Mouse (Mus musculus) MEL (cell line): ENCODE data around the gene Sctr. TPM values are rescaled to one million over a fixed set of nuclear protein-coding genes. Genes with fewer than 3 reads are reported as not detected.
A peak's percentile ranks its signal among the peaks of the same experiment; 100 is the strongest.

Experiments
- DNase-seq: peaks from one replicate; pipeline ENCODE4 v3.0.0; 2011; ENCODE audit warnings: low read depth, low spot score
- H3K27ac ChIP-seq: 2 replicates; pipeline ENCODE4 v1.5.1; 2012; ENCODE audit warnings: low read depth, mild to moderate bottlenecking, control low read depth, low read length, moderate library complexity; ENCODE audit not compliant: control insufficient read depth
- H3K27me3 ChIP-seq, 2 experiments: fragments of 150-350 bp in 1 of 2; sonication (generic) in 1 of 2; 2 replicates each; pipeline ENCODE4 v1.6.1; 2012; ENCODE audit warnings: low read length in 2 of 2, mild to moderate bottlenecking in 2 of 2, improper control_type of control experiment in 1 of 2, moderate library complexity in 1 of 2; ENCODE audit not compliant: insufficient read depth in 2 of 2, control insufficient read depth in 1 of 2
- H3K36me3 ChIP-seq, 2 experiments: 2 replicates each; pipeline ENCODE4 v1.6.1; 2012 to 2014; ENCODE audit warnings: low read length in 2 of 2, improper control_type of control experiment in 1 of 2, inconsistent platforms in 1 of 2, mild to moderate bottlenecking in 1 of 2; ENCODE audit not compliant: insufficient read depth in 2 of 2, control insufficient read depth in 1 of 2
- H3K4me1 ChIP-seq, 2 experiments: fragments of 150-350 bp in 1 of 2; sonication (generic) in 1 of 2; 2 replicates each; pipeline ENCODE4 v1.6.1; 2012; ENCODE audit warnings: low read length in 2 of 2, improper control_type of control experiment in 1 of 2, mild to moderate bottlenecking in 1 of 2; ENCODE audit not compliant: insufficient read depth in 2 of 2, control insufficient read depth in 1 of 2
- H3K4me3 ChIP-seq, 2 experiments: fragments of 150-350 bp in 1 of 2; sonication (generic) in 1 of 2; 2 replicates each; pipeline ENCODE4 v1.5.1; 2012; ENCODE audit warnings: low read depth in 2 of 2, low read length in 2 of 2, mild to moderate bottlenecking in 2 of 2, moderate library complexity in 2 of 2, control low read depth in 1 of 2, improper control_type of control experiment in 1 of 2; ENCODE audit not compliant: control insufficient read depth in 1 of 2, insufficient read depth in 1 of 2
- H3K79me2 ChIP-seq: 2 replicates; pipeline ENCODE4 v1.6.1; 2012; ENCODE audit warnings: mild to moderate bottlenecking, low read length, moderate library complexity; ENCODE audit not compliant: control insufficient read depth, poor library complexity, insufficient read depth
- H3K9ac ChIP-seq: 2 replicates; pipeline ENCODE4 v1.6.1; 2012; ENCODE audit warnings: low read depth, mild to moderate bottlenecking, control low read depth, low read length, moderate library complexity; ENCODE audit not compliant: control insufficient read depth, poor library complexity, severe bottlenecking
- H3K9me3 ChIP-seq: fragments of 150-350 bp; sonication (generic); replicated peaks from 2 replicates; pipeline ENCODE4 v1.6.1; 2012; ENCODE audit warnings: mild to moderate bottlenecking, low read length, improper control_type of control experiment, moderate library complexity; ENCODE audit not compliant: insufficient read depth
- BHLHE40 ChIP-seq: IDR thresholded peaks from 2 replicates; pipeline ENCODE4 v1.6.1; 2012; ENCODE audit warnings: low read depth, mild to moderate bottlenecking, inconsistent platforms, low read length, improper control_type of control experiment, borderline replicate concordance
- CTCF ChIP-seq, 3 experiments: IDR thresholded peaks in 2 of 3; conservative IDR thresholded peaks in 1 of 3; 2 replicates each; pipeline ENCODE4 v1.5.1; 2011 to 2012; ENCODE audit warnings: low read length in 3 of 3, low read depth in 2 of 3, mild to moderate bottlenecking in 2 of 3, improper control_type of control experiment in 1 of 3, inconsistent platforms in 1 of 3, mixed read lengths in 1 of 3, moderate library complexity in 1 of 3; ENCODE audit not compliant: control insufficient read depth in 1 of 3, insufficient read depth in 1 of 3, poor library complexity in 1 of 3, severe bottlenecking in 1 of 3
- EP300 ChIP-seq, 2 experiments: IDR thresholded peaks; 2 replicates each; pipeline ENCODE4 v1.6.1; 2011; ENCODE audit warnings: improper control_type of control experiment in 2 of 2, low read length in 2 of 2, low read depth in 1 of 2, mild to moderate bottlenecking in 1 of 2
- GABPA ChIP-seq: IDR thresholded peaks from 2 replicates; pipeline ENCODE4 v1.6.1; 2012; ENCODE audit warnings: low read depth, mild to moderate bottlenecking, inconsistent platforms, low read length, improper control_type of control experiment, moderate library complexity
- MEF2A ChIP-seq: IDR thresholded peaks from 2 replicates; pipeline ENCODE4 v1.6.1; 2014; ENCODE audit warnings: low read depth, mild to moderate bottlenecking, inconsistent platforms, low read length, improper control_type of control experiment; ENCODE audit not compliant: poor library complexity, insufficient replicate concordance, severe bottlenecking; ENCODE audit errors: extremely low read depth
- MYB ChIP-seq: IDR thresholded peaks from 2 replicates; pipeline ENCODE4 v1.6.1; 2011; ENCODE audit warnings: mild to moderate bottlenecking, low read depth, low read length, improper control_type of control experiment
- MYC ChIP-seq: IDR thresholded peaks from 2 replicates; pipeline ENCODE4 v1.6.1; 2011; ENCODE audit warnings: low read depth, mild to moderate bottlenecking, low read length, improper control_type of control experiment, moderate library complexity
- NELFE ChIP-seq: IDR thresholded peaks from 2 replicates; pipeline ENCODE4 v1.6.1; 2011; ENCODE audit warnings: low read depth, low read length, improper control_type of control experiment
- POLR2A ChIP-seq, 2 experiments: IDR thresholded peaks; 2 replicates each; pipeline ENCODE4 v1.6.1; 2011 to 2012; ENCODE audit warnings: low read length in 2 of 2, mild to moderate bottlenecking in 2 of 2, control low read depth in 1 of 2, improper control_type of control experiment in 1 of 2, low read depth in 1 of 2, moderate library complexity in 1 of 2; ENCODE audit not compliant: control insufficient read depth in 1 of 2, insufficient read depth in 1 of 2, poor library complexity in 1 of 2
- RAD21 ChIP-seq: IDR thresholded peaks from 2 replicates; pipeline ENCODE4 v1.6.1; 2011; ENCODE audit warnings: mild to moderate bottlenecking, low read depth, low read length, improper control_type of control experiment
- RCOR1 ChIP-seq: IDR thresholded peaks from 2 replicates; pipeline ENCODE4 v1.6.1; 2012; ENCODE audit warnings: low read depth, mild to moderate bottlenecking, inconsistent platforms, low read length, improper control_type of control experiment
- SMC3 ChIP-seq: IDR thresholded peaks from 2 replicates; pipeline ENCODE4 v1.6.1; 2011; ENCODE audit warnings: low read depth, low read length, improper control_type of control experiment
- TCF12 ChIP-seq: IDR thresholded peaks from 2 replicates; pipeline ENCODE4 v1.6.1; 2014; ENCODE audit warnings: low read depth, mild to moderate bottlenecking, inconsistent platforms, low read length, improper control_type of control experiment, moderate library complexity
- USF2 ChIP-seq, 2 experiments: IDR thresholded peaks; 2 replicates each; pipeline ENCODE4 v1.6.1; 2011 to 2012; ENCODE audit warnings: improper control_type of control experiment in 2 of 2, low read length in 2 of 2, borderline replicate concordance in 1 of 2, inconsistent platforms in 1 of 2, low read depth in 1 of 2, mild to moderate bottlenecking in 1 of 2; ENCODE audit not compliant: insufficient read depth in 1 of 2
- ZC3H11A ChIP-seq: IDR thresholded peaks from 2 replicates; pipeline ENCODE4 v1.6.1; 2012; ENCODE audit warnings: low read depth, mild to moderate bottlenecking, inconsistent platforms, low read length, improper control_type of control experiment
- polyA plus RNA-seq, 2 experiments: library from polyadenylated mRNA; stranded (reverse) in 1 of 2; unstranded in 1 of 2; fragments of >175 nt in 1 of 2; fragments of >200 nt in 1 of 2; gene quantifications; 2 replicates each; pipeline versions ENCODE4 v1.2.1 to v1.2.4; 2012; ENCODE audit warnings: low replicate concordance in 2 of 2, low read depth in 1 of 2; ENCODE audit not compliant: insufficient read length in 2 of 2, insufficient read depth in 1 of 2, missing spikeins in 1 of 2
- total RNA-seq: library from RNA; depleted of rRNA; stranded (reverse); fragments of 300-350 nt; gene quantifications from 2 replicates; pipeline ENCODE4 v1.2.3, GENCODE M21; 2012

Sctr gene
- total and polyA plus RNA-seq, 3 experiments, result not detected

DNA sequence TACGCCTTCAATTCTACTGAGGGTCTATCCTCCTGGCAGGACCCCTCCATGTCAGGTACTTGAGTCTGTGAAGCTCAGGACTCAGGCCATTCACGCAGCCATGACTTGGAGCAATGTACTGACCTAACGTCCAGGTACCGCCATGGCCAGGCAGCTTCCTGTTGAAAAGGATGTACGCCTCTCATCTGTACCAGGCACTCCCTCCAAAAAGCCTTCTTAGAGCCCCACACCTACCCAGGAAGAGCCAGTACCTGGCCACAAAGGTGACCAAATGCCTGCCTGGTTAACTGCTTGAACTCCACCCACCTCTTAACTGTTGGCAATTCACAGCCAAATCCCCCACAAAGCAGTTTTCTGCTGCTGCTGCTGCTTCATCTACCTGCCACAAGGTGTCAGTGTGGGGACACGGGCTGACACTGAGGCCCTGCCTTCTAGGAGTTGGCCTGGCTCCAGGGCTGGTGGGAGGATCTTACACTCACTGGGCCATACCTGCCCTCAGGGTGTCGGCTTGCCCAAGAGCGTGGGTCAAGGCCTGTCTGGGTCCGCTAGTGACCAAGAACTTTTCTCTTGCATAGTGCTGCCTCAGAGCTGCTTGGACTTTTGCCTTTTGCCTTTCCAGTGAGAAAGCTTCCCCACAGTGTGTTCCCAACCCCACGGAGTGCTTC lies 26.2 kb downstream of the Sctr start:
- peak; percentile 61 for TF ChIP-seq ZC3H11A
- TF ChIP-seq EP300 (IDR thresholded peaks at IDR 0.05; ENCODE audit: low read depth in 1 of 2, low read length in 2 of 2), result no peak
- TF ChIP-seq SMC3, result peak; percentile 85
- no peak for TF ChIP-seq MYB
- peak; percentile 90 to 93 (median 93) for TF ChIP-seq CTCF (IDR thresholded peaks at IDR 0.05 in 2 of 3, conservative IDR thresholded peaks at IDR 0.05 in 1 of 3; ENCODE audit: control insufficient read depth in 1 of 3, insufficient read depth in 1 of 3, low read depth in 2 of 3, low read length in 3 of 3, poor library complexity in 1 of 3, severe bottlenecking in 1 of 3)
- peak; percentile 88 for TF ChIP-seq RAD21
- TF ChIP-seq, all 39 proteins: peak for 4
- H3K79me2 ChIP-seq, result no peaks in the 10 kb centered on the region
- no peak overlapping the region for H3K9ac ChIP-seq
- H3K4me3 ChIP-seq, result no peak overlapping the region
- H3K36me3 ChIP-seq, result no peaks in the 10 kb centered on the region
- H3K4me1 ChIP-seq, result no peaks in the 10 kb centered on the region
- H3K9me3 ChIP-seq, result no peaks in the 10 kb centered on the region
- H3K27me3 ChIP-seq, result no peaks in the 10 kb centered on the region
- peak; percentile 84 for DNase-seq
- no peak overlapping the region for H3K27ac ChIP-seq

DNA sequence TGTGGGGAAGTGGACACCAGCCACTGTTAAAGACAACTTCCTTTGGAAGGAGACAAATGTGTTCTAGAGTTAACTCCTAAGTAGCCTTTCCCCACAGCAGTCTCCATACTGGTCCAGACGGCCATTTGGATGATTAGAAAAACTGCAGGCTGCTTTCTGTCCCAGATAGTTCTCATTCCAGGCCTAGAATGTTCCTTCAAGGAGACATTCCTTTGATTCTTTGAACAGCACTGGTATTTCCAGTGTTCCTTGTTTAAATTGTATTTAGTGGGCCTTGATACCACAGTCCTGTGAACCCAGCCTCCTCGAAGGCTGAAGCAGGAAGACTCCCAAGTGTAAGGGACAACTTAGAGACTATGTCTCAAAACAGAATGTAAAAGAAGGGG lies 26.8 kb downstream of the Sctr start:
- no peaks in the 10 kb centered on the region for H3K79me2 ChIP-seq
- H3K4me3 ChIP-seq, result no peak overlapping the region
- no peak overlapping the region for H3K9ac ChIP-seq
- H3K9me3 ChIP-seq, result no peaks in the 10 kb centered on the region
- no peak for DNase-seq
- no peak for TF ChIP-seq GABPA
- no peak for TF ChIP-seq POLR2A (IDR thresholded peaks at IDR 0.05; ENCODE audit: control insufficient read depth in 1 of 2, insufficient read depth in 1 of 2, low read depth in 1 of 2, low read length in 2 of 2, poor library complexity in 1 of 2)
- TF ChIP-seq USF2 (IDR thresholded peaks at IDR 0.05; ENCODE audit: borderline replicate concordance in 1 of 2, insufficient read depth in 1 of 2, low read depth in 1 of 2, low read length in 2 of 2), result no peak
- TF ChIP-seq RCOR1, result no peak
- TF ChIP-seq SMC3, result no peak
- TF ChIP-seq MEF2A, result no peak
- no peak for TF ChIP-seq MYC
- no peak for TF ChIP-seq BHLHE40
- no peak for TF ChIP-seq TCF12
- no peak for TF ChIP-seq NELFE
- no peaks in the 10 kb centered on the region for H3K27me3 ChIP-seq
- H3K4me1 ChIP-seq, result no peaks in the 10 kb centered on the region
- H3K27ac ChIP-seq, result no peak overlapping the region
- H3K36me3 ChIP-seq, result no peaks in the 10 kb centered on the region
